Mouse (Mus musculus): ENCODE results near the gene Ablim1.

The Ablim1 gene

DNA sequence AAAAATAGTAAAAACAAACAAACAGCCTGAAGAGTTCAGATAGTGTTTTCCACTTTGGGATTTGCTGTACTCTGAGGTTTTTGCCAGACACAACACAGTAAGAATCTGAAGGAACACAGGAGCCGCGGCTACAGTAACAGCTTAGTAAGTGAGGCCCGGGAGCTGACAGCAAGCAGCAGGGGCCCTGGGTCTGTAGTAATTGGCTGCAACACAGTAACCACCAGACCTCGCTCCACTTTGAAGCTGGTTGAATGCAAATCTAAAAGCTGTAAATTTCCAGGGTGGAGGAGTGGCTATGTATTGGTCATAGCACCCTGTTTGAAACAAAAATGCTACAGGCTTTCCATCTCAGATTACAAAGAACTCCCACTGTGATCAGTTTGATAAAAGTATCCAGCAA is 252.0 kb downstream of the Ablim1 start:
- DNase-seq (ENCODE audit: low spot score) = no peak

DNA sequence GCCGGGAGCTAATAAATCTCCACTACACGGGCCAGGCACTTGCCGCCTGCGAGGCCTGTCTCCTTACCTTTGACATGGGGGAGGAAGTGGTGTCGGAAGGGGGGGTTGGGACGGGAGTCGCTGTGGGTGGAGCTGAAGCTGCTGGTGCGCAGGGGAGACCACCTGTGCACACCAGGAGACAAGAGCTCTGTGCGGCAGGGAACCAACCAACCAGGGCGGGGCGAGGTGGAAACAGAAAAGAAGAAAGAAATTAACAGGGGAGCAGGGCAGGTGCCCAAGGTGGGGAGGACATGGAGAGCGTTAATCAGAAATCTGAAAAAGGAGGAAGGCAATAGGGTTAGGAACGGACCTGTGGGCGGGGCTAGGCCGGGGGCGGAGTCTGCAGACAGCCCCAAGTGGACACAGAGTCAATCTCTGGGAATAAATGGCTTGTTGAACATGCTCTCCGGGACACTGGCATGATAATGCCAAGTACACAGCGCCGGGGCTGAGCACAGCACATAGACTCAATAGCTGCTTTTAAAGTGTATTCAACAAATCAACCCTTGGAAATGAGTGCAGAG is 255.6 kb downstream of the Ablim1 start:
- no peak for DNase-seq (ENCODE audit: low spot score)

DNA sequence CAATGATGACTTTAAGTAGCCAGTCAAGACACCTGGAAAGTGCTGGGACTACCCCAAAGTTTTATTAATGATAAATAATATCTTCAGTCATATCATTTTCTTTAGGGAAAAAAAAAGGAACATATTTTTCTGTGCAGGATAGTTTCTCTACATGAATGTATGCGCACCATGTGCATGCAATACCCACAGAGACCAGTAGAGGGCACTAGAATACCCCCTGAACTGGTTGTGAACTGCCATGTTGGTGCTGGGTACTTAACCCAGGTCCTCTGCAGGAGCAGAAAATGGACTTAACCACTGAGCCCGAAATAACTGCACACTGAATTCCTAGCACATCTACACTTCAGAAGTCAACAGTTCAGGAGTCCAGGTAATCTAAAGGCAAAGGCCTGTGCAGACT is 257.2 kb downstream of the Ablim1 start:
- no peak for DNase-seq (ENCODE audit: low spot score)

DNA sequence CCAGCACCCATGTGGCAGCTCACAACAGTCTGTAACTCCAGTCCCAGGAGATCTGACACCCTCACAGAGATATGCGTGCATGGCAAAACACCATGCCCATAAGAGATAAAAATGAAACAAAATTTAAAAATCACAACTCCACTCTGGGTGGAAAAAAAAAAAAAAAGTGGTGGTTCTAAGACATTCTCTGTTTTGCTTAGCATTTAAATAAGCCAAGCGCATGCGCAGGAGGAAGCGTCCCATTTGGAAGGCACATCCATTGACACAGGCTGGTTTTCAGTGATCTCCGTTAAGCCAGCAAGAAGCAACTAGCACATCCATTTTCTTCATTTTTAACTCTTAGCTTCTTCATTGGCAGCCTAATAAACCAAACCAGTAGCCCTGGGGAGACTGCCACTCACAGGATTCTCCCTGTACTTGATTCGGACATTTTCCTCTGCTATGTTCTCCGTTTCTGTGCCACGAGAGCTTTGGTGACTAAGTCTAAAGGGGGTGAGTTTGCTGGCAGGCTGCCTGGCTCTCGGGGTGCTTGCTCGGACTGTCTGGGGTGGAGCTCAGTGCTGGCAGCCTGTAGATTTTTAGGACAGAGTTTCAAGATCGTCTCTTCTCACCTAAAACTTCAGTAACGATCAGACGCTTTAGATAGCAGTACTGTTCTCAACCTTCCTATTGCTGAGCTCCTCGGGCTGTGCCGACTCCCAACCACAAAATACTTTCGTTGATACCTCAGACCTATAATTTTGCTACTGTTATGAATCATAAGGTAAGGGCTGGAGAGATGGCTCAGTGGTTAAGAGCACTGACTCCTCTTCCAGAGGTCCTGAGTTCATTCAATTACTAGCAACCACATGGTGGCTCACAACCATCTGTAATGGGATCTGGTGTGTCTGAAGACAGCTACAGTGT is 259.3 kb downstream of the Ablim1 start:
- DNase-seq (ENCODE audit: low spot score) = no peak

DNA sequence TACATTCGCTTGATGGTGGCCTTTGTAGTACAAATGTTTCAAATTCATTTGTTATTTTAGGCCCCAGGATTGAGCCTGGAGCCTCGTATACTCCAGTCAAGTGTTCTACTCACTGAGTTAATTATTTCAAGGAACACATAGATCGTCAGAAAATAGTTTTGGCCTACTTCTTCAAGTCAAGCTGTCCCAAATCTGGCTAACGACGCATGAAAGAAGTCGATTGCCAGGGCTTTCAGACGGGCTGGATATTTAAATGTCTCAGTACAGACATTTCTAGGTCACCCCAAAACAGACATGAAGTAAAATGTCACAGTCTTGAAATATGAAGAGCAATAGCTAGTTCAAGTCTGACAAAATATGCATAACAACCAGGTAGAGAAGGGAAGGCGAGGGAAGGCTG is 261.8 kb downstream of the Ablim1 start:
- DNase-seq (ENCODE audit: low spot score) = no peak

DNA sequence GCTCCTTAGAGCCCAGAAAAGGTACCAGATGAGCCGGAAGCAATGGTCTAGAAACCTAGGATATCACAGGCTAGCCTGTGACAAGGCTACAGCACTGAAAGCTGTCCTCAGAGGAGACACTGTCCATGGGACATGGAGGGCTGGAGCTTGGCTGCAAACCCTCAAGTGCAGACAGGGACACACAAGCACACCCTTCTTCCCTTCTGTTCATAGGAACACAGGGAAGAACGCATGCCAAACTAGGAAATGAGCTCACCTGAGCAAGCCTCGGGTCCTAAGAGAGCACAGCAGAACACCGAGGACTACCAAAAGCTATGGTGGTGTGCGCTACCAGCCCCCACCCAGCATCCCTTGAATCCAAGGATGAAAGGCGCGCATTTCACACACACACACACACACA is 262.7 kb downstream of the Ablim1 start:
- no peak for DNase-seq (ENCODE audit: low spot score)

DNA sequence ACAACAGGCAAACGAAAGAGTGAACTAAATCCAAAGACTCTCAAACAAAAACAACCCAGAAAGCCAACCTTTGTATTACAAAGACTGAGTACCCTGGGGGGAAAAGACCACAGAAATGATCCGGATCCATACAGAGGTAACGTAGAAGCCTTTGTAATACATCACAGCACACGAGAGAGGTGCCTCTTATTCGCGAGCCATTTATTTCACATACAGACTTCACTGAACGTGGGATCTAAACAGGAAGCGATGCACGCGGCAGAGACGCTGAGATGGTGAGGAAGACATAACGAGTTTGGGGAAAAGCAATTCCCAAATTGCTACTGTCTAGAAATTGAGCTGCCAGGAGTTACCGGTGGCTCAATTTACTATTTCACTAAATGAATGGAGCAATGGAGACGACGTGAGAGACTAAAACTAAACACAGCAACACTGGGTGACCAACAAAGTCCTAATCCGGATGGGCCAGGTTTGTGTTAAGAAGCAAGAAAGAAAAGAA is 265.1 kb downstream of the Ablim1 start:
- DNase-seq (ENCODE audit: low spot score) = no peak

DNA sequence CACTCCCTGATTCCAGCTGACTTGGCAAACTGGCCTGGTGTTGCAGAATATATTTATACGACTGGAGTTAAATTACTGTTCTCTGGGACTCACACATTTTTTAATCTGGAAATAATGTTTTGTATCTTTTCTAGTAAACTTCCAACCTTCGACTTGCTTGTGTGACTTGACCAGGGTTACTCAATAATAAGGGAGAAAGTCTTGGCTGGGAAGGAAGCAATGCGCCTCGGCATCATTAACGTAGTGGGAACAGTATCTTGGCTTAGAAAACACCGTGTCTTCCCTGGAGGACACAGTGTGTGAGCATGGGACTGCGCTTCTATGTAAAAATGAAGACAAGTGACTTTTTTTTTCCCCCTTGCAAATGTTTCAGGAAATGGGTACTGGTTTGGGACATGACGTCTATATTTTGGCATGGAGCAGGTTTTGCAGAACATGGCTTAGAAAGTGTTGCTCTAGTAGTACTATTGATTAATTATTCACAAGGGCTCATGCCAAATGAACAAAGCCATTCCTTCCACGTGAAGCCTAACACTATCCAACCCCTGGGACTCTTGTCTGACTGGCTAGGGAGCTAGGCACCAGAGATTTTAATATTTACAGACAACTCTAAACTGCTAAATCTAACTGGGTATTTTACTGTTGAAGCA is 266.9 kb downstream of the Ablim1 start:
- DNase-seq (ENCODE audit: low spot score) = no peak

DNA sequence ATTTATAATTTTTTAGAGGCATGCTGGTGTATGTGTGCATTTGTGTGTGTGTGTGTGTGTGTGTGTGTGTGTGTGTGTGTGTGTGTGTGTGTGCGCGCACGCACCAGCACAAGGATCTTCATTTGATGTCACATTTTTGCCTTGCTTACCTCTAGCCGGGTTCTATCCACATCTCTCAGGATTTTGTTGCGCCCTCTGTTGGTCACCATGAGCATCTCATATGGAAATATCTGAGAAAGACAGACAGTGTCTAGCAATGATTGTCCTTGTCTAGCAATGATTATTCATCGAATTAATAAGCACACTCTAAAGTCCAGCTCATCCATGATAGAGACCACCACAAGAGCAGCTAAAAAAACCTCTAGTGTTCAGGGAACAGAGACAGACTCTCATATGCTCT is 275.5 kb downstream of the Ablim1 start:
- DNase-seq (ENCODE audit: low spot score) = no peak

DNA sequence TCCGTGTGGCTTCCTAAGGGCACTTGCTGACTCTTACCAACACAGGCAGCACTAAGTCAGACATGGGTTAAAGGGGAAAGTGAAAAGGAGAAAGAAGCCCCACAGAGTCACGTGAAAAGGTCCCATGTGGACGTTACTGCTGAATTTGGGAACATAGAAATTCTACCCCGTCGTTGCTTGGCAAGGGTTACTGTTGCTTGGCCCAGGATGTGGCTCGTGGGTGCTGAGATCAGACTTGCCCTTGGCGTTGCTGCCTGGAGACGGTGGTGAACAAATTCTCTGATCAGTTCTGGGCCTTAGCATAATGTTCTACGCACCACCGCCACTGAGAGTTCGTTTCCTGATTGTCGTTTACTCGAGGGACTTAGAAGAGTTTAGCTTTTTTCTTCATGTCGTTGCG is 277.9 kb downstream of the Ablim1 start:
- DNase-seq (ENCODE audit: low spot score) = no peak

DNA sequence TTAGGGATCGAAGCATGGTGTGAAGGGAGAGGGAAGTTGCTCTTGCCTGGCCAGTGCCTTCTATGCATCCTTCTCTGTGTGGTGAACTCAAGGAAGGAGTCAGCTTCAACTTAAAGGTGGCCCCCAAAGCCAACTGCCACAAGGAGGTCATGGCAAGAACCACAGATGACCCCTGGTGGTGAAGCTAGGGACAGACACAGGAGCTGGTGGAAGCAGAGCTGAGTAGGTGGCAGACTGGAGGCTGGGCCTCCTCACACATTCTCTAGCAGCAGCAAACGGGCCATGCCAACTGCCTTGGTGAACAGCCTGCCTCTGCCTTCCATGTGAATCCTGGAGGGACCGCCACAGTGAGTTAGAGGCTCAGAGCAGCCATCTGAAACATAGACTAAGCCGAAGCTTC is 283.1 kb downstream of the Ablim1 start:
- no peak for DNase-seq (ENCODE audit: low spot score)

DNA sequence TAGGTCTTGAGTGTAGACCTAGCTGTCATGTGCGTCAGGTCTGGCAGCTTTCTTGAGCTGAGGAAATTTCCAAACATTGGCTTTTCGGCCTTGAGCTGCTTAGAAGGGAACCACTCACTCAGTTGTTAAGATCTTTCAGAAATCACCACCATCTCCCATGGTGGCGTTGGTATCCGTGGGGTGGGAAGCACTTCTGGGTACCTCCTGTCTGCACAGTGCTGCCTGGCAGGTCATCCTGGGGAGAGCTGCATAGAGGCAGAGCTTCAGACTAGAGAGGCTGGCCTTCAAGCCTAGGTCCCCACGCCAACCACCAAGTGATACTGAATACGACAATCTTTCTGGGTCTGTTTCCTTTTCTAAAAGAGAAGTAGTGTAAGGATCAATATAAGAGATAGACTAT is 285.3 kb downstream of the Ablim1 start:
- no peak for DNase-seq (ENCODE audit: low spot score)

DNA sequence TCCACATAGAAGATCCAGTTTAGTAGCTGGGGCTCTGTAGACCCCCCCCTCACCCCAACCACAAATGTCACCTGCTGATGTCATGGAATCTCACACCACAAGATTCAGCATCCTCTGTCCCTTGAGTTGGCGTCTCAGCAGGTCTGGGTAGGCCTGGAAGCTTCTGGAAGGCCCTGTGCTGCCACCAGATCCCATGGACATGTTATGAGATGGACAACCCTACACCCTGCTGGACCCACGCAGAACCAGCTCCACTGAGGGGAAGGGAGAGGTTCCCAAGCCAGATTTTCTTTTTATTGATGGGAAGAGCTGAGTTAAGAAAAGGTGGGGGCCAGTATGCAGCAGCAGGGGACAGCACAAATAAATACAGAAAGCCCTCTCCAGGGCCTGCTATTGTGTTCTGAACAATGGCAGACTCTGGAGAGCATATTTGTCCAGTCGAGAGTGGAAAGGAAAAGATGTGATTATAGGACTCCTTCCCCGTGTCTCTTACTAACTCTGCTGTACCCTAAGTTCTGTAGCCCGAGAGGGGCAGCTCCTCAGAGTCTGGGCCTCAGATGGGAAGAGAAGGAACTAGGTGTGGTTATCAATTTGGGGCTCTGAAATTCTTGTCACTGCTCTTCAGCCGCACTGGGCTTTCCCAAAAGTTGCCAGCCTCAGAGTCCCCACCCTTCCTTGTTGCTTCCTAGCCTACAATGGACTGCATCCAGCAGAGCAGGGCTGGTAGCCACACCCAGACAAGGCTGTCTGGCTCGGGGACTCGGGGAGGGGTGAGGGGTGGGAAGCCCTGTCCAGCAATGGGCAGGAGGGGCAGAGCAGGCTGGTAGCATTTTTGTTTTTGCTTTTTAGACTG is 286.2 kb downstream of the Ablim1 start:
- no peak for DNase-seq (ENCODE audit: low spot score)

DNA sequence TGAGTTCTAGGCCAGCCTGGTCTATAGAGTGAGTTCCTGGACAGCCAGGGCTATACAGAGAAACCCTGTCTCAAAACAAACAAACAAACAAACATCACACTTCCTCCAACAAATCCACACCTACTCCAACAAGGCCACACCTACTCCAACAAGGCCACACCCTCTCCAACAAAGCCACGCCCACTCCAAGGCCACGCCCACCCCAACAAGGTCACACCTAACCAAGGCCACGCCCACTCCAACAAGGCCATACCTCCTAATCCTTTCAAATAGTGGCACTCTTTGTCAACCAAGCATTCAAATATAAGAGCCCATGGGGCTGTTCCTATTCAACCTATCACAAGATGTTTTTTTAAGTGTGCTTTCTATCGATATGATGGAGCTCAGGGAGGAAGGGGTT is 288.2 kb downstream of the Ablim1 start:
- no peak for DNase-seq (ENCODE audit: low spot score)

DNA sequence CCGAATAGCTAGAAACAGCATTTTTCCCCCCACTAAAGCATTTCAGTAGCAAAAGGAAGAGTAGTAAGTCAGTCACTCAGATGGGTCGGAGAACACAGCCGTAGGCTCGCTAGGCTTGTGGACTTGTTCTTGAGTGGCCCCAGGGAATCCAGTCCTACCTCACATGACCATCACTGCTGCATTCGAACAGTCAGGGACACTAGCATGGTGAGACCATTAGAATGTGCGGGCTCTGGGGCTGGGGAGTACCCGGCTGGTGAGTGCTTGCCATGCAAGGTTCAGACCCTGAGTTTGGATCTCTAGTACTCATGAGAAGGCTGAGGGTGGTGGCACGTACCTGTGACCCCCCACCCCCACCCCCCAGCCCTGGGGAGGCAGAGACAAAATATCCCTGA is 296.9 kb downstream of the Ablim1 start:
- DNase-seq (ENCODE audit: low spot score) = no peak

DNA sequence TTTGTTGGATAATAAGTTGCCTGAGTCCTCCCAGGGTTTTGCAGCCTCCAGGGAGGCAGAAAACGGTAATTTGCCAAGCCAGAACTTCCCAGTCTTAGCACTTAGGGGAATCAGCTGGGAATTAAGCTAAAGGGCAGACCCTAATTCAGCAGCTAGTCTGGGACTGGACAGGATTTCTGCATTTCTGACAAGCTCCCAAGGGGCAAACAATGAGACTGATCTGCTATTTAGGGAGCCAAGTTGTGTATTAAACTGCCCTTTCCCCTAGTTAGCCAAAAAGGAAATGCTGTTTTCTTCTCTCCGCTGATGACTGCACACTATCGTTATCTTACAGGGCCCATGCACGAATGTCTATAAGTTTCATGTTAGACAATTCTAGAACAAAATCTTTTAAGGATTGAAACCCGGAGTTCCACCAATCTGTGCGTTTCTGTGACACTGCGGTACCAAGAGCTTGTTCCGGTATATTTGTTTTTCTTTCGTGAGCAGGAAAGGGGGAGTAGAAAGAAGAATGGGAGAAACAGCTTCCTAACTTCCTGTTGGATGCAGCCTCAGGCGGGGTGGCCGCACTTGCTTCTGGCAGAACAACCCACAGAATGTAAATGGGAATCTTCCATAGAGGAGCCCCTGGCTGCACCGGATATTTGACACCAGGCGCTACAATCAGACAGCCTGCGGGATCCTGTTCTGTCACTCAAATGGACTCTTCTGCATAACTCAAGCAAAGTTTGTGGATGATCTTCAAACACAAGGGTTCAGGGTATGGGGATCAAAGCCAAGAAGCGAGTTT is 297.5 kb downstream of the Ablim1 start:
- no peak for DNase-seq (ENCODE audit: low spot score)

DNA sequence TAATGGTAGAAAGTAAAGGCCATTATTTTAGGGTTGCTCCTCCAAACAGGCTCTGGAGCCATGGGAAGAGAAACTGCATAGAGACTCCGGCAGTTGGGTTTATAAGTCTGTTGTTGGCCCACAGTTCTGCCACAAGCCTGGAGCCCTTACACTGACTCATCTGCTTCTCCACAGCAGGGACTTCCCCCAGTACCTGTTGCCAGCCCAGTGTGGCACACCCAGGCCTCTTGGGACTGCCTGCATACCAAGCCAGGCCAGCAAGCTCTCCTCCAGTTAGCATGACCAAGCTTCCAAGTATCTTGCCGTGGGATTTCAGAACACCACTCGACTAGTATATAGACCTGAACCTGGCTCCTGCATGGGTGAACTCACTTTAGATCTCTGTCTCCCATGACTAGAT is 299.9 kb downstream of the Ablim1 start:
- DNase-seq (ENCODE audit: low spot score) = no peak

DNA sequence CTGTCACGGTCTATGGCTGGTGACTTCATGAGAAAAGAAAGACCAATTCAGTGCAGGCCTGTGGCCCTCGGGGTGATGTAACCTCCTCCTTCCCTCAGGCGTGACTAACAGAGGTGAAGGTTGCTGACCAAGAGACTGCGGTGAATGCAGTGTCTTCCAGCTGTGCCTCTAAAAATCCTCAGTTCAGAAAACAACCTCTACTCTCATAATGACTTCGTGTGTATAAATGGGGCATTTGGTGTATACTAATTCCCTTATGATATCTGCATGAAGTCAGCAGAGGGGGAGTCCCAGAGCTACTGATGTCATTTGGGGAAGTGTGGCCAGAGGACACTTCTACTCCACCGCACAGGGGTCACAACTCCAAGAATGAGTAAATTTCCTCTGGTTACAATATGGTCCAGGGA is 301.4 kb downstream of the Ablim1 start:
- no peak for DNase-seq (ENCODE audit: low spot score)

DNA sequence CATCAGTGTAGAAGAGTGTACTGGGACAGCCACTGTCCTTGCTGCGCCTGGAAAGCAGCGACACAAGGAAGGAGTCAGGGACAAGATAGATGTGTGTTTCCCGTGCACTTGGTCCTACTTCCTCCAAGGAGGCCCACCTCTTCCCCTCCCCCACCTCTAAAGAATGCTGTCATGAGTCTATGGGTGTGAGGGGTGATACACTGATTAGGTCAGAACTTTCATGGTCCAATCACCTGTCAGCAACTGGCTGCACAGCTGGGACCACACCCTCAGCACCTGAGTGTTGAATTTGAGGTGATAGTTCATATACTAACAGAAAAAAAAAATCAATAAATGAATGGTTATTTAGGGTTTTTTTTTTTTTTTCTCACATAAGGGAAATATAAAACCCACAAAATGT is 302.7 kb downstream of the Ablim1 start:
- DNase-seq (ENCODE audit: low spot score) = no peak

DNA sequence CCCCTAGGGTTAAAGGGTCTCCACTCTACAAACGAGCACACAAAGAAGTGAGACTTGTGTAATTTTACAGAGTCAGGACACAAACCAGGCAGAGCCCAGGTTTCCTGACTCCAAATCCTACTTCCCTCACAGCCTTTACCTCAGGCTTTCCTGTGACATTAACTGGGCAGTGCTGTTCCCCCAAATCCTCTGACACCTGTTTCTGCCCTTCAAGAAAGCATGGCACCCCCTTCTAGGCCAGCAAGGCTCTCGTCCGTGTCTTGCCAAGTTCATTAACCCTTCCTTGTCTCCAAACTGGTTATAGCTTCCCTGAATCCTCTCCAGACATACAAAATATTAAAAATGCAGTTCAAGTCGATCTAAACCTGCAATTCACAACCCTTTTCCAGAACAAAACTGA is 304.7 kb downstream of the Ablim1 start:
- DNase-seq (ENCODE audit: low spot score) = no peak

DNA sequence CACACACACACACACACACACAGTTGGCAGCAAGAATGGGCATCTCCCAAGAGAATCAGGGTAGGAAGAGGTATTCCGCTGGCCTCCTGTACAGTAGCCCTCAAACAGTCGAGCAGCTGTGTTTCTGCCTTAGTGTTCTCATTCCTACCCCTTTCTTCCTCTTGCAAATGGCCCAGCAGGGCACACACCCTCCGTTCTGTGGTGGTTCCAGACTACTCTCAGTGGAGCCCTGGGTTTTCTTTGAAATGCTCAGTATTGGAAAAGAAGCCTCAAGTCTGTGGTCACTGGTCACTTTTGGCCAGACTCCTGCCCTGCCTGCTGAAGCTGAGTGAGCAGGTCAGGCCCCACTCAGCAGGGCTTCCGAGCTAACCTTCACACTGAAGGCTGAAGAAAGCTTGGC is 305.1 kb downstream of the Ablim1 start:
- DNase-seq (ENCODE audit: low spot score) = no peak
